Mouse (Mus musculus) limb, embryonic 14.5 days (tissue): ENCODE results near the gene Serpinb6b. TPM values are rescaled to one million over a fixed set of nuclear protein-coding genes. Genes with fewer than 3 reads are reported as not detected.

Source experiments
- ATAC-seq: fragments of 200-750 bp; cut with Nextera tagmentation; 2 replicates; pipeline ENCODE4 v1.8.0; 2017; ENCODE audit warnings: low read depth, moderate number of reproducible peaks, moderate TSS enrichment; ENCODE audit not compliant: low FRiP score
- DNase-seq: peaks from one replicate; pipeline ENCODE4 v3.0.0-alpha.2; 2015; ENCODE audit warnings: low spot score
- H3K27ac ChIP-seq: fragments of 300-500 bp; sonication (generic); replicated peaks from 2 replicates; pipeline ENCODE4 v1.5.1; 2014; ENCODE audit warnings: low read depth, mild to moderate bottlenecking, low read length, moderate library complexity, mixed read lengths
- H3K27me3 ChIP-seq: fragments of 300-500 bp; sonication (generic); 2 replicates; pipeline ENCODE4 v1.6.1; 2014; ENCODE audit warnings: low read length, mixed read lengths; ENCODE audit not compliant: control insufficient read depth, insufficient read depth
- H3K36me3 ChIP-seq: fragments of 300-500 bp; sonication (generic); 2 replicates; pipeline ENCODE4 v1.6.1; 2014; ENCODE audit warnings: mild to moderate bottlenecking, low read length, moderate library complexity, mixed read lengths; ENCODE audit not compliant: control insufficient read depth, insufficient read depth
- H3K4me1 ChIP-seq: fragments of 300-500 bp; sonication (generic); 2 replicates; pipeline ENCODE4 v1.6.1; 2014; ENCODE audit warnings: antibody characterized with exemption, low read length, mixed read lengths; ENCODE audit not compliant: control insufficient read depth, insufficient read depth
- H3K4me2 ChIP-seq: fragments of 300-500 bp; sonication (generic); replicated peaks from 2 replicates; pipeline ENCODE4 v1.6.1; 2014; ENCODE audit warnings: low read depth, mild to moderate bottlenecking, low read length, moderate library complexity; ENCODE audit not compliant: severe bottlenecking
- H3K4me3 ChIP-seq: fragments of 300-500 bp; sonication (generic); replicated peaks from 2 replicates; pipeline ENCODE4 v1.5.1; 2014; ENCODE audit warnings: low read length
- H3K9ac ChIP-seq: fragments of 300-500 bp; sonication (generic); 2 replicates; pipeline ENCODE4 v1.6.1; 2014; ENCODE audit warnings: mild to moderate bottlenecking, low read depth, low read length, moderate library complexity; ENCODE audit not compliant: severe bottlenecking
- H3K9me3 ChIP-seq: fragments of 300-500 bp; sonication (generic); 2 replicates; pipeline ENCODE4 v1.6.1; 2016; ENCODE audit warnings: low read length; ENCODE audit not compliant: control insufficient read depth
- POLR2A ChIP-seq: fragments of 200-500 bp; IDR thresholded peaks from 2 replicates; pipeline ENCODE4 v1.8.0; 2012; ENCODE audit warnings: inconsistent platforms, mild to moderate bottlenecking, moderate library complexity, borderline replicate concordance; ENCODE audit not compliant: insufficient read depth, insufficient read length; ENCODE audit errors: extremely low read depth
- WGBS: fragments of 180-500 bp; shearing (Covaris S2); extraction: QIAGEN DNeasy Blood & Tissue Kit; methylation state at CpG from one replicate; pipeline ENCODE4 v1.1.7; 2014; 5-methylcytosine and 5-hydroxymethylcytosine counted together
- polyA plus RNA-seq, 2 experiments: library from polyadenylated mRNA; depleted of rRNA in 1 of 2; stranded (reverse) in 1 of 2; unstranded in 1 of 2; fragments of >200 nt; fragmentation: Nextera tagmentation in 1 of 2; extraction: Ambion mirVana in 1 of 2; gene quantifications; 2 replicates each; pipeline versions ENCODE4 v1.2.1 to v1.2.3; 2012 to 2014

Serpinb6b gene
- polyA plus RNA-seq, 2 experiments: 1.0 to 1.6 TPM

GRCm38 (mm10) chr13:33012395-33012794 lies 47.4 kb downstream of the Serpinb6b start:
- Histone ChIP-seq H3K9me3 (no peaks in the 10 kb centered on the region), H3K4me1 (no peaks in the 10 kb centered on the region), H3K36me3 (no peaks in the 10 kb centered on the region), H3K4me3 (no peak overlapping the region), H3K9ac (no peak overlapping the region), H3K27ac (no peak overlapping the region), H3K4me2 (no peak overlapping the region), H3K27me3 (no peaks in the 10 kb centered on the region)
- ATAC-seq: no peak
- no peak for TF ChIP-seq POLR2A
- DNase-seq: no peak
- WGBS: 83% methylated on average over 1 of the region's 1 CpGs

GRCm38 (mm10) chr13:33013271-33013670 lies 48.3 kb downstream of the Serpinb6b start:
- Histone ChIP-seq H3K9ac (no peak overlapping the region), H3K9me3 (no peaks in the 10 kb centered on the region), H3K27me3 (no peaks in the 10 kb centered on the region), H3K4me3 (no peak overlapping the region), H3K27ac (no peak overlapping the region), H3K4me1 (no peaks in the 10 kb centered on the region), H3K4me2 (no peak overlapping the region), H3K36me3 (no peaks in the 10 kb centered on the region)
- ATAC-seq (no peak), DNase-seq (no peak)
- 63% methylated on average over 2 of the region's 2 CpGs for WGBS
- no peak for TF ChIP-seq POLR2A

- Histone ChIP-seq H3K9me3 (0 out of 2 replicates have a peak, but pooled peaks cover 4% of the 10 kb centered on the region), H3K9ac (no peak overlapping the region), H3K27me3 (no peaks in the 10 kb centered on the region), H3K36me3 (no peaks in the 10 kb centered on the region), H3K4me3 (no peak overlapping the region), H3K27ac (no peak overlapping the region), H3K4me2 (no peak overlapping the region), H3K4me1 (no peaks in the 10 kb centered on the region)
- ATAC-seq (no peak), DNase-seq (no peak)
- TF ChIP-seq POLR2A: no peak
- 82% methylated on average over 1 of the region's 1 CpGs for WGBS
Measured at GRCm38 (mm10) chr13:33022371-33022770, 57.4 kb downstream of the Serpinb6b start.

- ATAC-seq (no peak), DNase-seq (no peak)
- Histone ChIP-seq H3K36me3 (no peaks in the 10 kb centered on the region), H3K27me3 (no peaks in the 10 kb centered on the region), H3K4me1 (no peaks in the 10 kb centered on the region), H3K27ac (no peak overlapping the region), H3K4me2 (no peak overlapping the region), H3K9me3 (no peaks in the 10 kb centered on the region), H3K9ac (no peak overlapping the region), H3K4me3 (no peak overlapping the region)
- 59% methylated on average over 1 of the region's 1 CpGs for WGBS
- no peak for TF ChIP-seq POLR2A
Measured at GRCm38 (mm10) chr13:33026427-33027057, 61.5 kb downstream of the Serpinb6b start.

- Histone ChIP-seq H3K4me1 (no peaks in the 10 kb centered on the region), H3K9ac (no peak within 1 kb of the TSS), H3K4me3 (no peak within 1 kb of the TSS), H3K36me3 (no peaks in the 10 kb centered on the region), H3K27ac (no peak within 1 kb of the TSS), H3K27me3 (no peaks in the 10 kb centered on the region), H3K9me3 (no peaks in the 10 kb centered on the region), H3K4me2 (no peak within 1 kb of the TSS)
- no peak for DNase-seq
- no peak for TF ChIP-seq POLR2A
- 86% methylated on average over 2 of the region's 2 CpGs for whole genome bisulfite sequencing
- no peak for ATAC-seq
Measured at GRCm38 (mm10) chr13:33027244-33027643, 62.2 kb downstream of the Serpinb6b start, which contains the start of gene Serpinb9b. Serpinb9b (plus strand) TSS chr13:33027416.

- ATAC-seq (no peak), DNase-seq (no peak)
- no peak overlapping the region for H3K27ac ChIP-seq
- no peak for TF ChIP-seq POLR2A
- no peak overlapping the region for H3K9ac ChIP-seq
- WGBS: 36% methylated on average over 2 of the region's 2 CpGs
- H3K36me3 ChIP-seq: no peaks in the 10 kb centered on the region
- no peak overlapping the region for H3K4me2 ChIP-seq
- no peaks in the 10 kb centered on the region for H3K27me3 ChIP-seq
- H3K4me3 ChIP-seq: no peak overlapping the region
- H3K9me3 ChIP-seq: no peaks in the 10 kb centered on the region
- no peaks in the 10 kb centered on the region for H3K4me1 ChIP-seq
Measured at GRCm38 (mm10) chr13:33028146-33028545, 63.1 kb downstream of the Serpinb6b start.
